ENCODE assay signal across 15 mouse cellular contexts in the genomic region with DNA sequence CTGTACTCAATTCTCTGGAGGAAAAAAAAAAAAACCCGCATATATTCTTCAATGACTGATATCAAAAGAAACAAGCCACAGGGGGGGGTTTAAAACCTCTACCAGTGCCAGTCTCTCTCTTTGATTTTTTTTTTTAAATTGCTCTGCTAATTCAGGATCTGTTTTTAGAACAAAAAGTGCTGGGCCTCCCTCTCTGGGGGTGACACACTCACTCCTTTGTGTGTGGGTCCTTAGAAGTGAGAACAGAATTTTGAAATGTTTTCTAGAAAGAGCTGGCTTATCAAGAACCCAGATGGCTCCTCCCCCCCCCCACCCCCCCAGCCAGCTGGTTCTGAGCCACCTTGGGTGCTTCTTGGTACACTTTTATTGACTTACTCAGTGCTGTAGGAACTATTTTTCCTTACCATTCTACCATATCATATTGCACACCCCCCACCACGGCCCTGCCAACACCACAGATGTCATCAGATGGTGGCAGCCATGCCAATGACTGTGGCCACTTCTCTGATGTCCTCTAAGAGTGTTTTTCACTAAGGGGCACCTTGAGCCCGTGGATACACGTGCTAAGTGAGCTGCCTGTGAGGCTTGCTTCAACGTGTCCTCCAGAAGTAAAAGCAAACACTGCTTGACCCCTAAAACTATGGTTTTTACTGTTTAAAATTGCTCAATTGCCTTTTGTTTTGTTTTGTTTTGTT.
"Had no signal": no experiment of that assay in that cellular context is flagged by ENCODE, and none has a peak within 500 bp of the region (broad histone marks: within the 10 kb centered on the region; RNA-seq: fewer than 3 reads in every experiment).

No protein-coding gene starts in this region.

- H3K4me3 ChIP-seq: left cerebral cortex, adult 2 months; limb, embryonic 12.5 days; liver, embryonic 13.5 days; lung, embryonic 15.5 days; midbrain, embryonic 15.5 days; neural tube, embryonic 12.5 days had no signal

- H3K9ac ChIP-seq: limb, embryonic 12.5 days; liver, embryonic 13.5 days; liver, postnatal 0 days; lung, embryonic 15.5 days; midbrain, embryonic 15.5 days; neural tube, embryonic 12.5 days had no signal

- DNase-seq: kidney, postnatal 25 days; liver; liver, embryonic 13.5 days; liver, postnatal 0 days; lung, postnatal 36 days; retina, postnatal 1 day; right cerebral cortex, postnatal 4 days; spleen, adult 18-20 months; thymus, adult 18-20 months; thymus, postnatal 14 days had no signal

- H3K27me3 ChIP-seq: liver, embryonic 13.5 days; lung, embryonic 15.5 days; midbrain, embryonic 15.5 days; neural tube, embryonic 12.5 days had no signal

- ATAC-seq: liver, postnatal 0 days; midbrain, embryonic 15.5 days had no signal

- H3K4me1 ChIP-seq: limb, embryonic 12.5 days; liver, embryonic 13.5 days; neural tube, embryonic 12.5 days had no signal

- H3K36me3 ChIP-seq: limb, embryonic 12.5 days; liver, embryonic 13.5 days; lung, embryonic 15.5 days; midbrain, embryonic 15.5 days; neural tube, embryonic 12.5 days had no signal

- H3K27ac ChIP-seq: left cerebral cortex, adult 2 months; limb, embryonic 12.5 days; liver, embryonic 13.5 days; lung, embryonic 15.5 days; neural tube, embryonic 12.5 days had no signal

- H3K9me3 ChIP-seq: limb, embryonic 12.5 days; liver, embryonic 13.5 days; lung, embryonic 15.5 days; midbrain, embryonic 15.5 days; neural tube, embryonic 12.5 days had no signal

- H3K4me2 ChIP-seq: limb, embryonic 12.5 days; liver, embryonic 13.5 days; lung, embryonic 15.5 days; neural tube, embryonic 12.5 days had no signal
